Mouse (Mus musculus): ENCODE measurements around the gene Ajap1.

Gene Ajap1

GRCm38 (mm10) chr4:153458821-153459220, 23.8 kb downstream of the Ajap1 start:
- no peak for ATAC-seq (ENCODE audit: insufficient number of reproducible peaks, low FRiP score, low TSS enrichment)

GRCm38 (mm10) chr4:153453496-153453895, 29.1 kb downstream of the Ajap1 start:
- ATAC-seq (ENCODE audit: insufficient number of reproducible peaks, low FRiP score, low TSS enrichment), result no peak

- no peak for ATAC-seq (ENCODE audit: insufficient number of reproducible peaks, low FRiP score, low TSS enrichment)
Observed at GRCm38 (mm10) chr4:153451516-153451915, 31.1 kb downstream of the Ajap1 start.

- no peak for ATAC-seq (ENCODE audit: insufficient number of reproducible peaks, low FRiP score, low TSS enrichment)
Observed at GRCm38 (mm10) chr4:153442522-153442921, 40.1 kb downstream of the Ajap1 start.

- ATAC-seq (ENCODE audit: insufficient number of reproducible peaks, low FRiP score, low TSS enrichment), result no peak
Observed at GRCm38 (mm10) chr4:153439868-153440267, 42.7 kb downstream of the Ajap1 start.

- no peak for ATAC-seq (ENCODE audit: insufficient number of reproducible peaks, low FRiP score, low TSS enrichment)
Observed at GRCm38 (mm10) chr4:153439031-153439430, 43.6 kb downstream of the Ajap1 start.

- no peak for ATAC-seq (ENCODE audit: insufficient number of reproducible peaks, low FRiP score, low TSS enrichment)
Observed at GRCm38 (mm10) chr4:153437196-153437595, 45.4 kb downstream of the Ajap1 start.

GRCm38 (mm10) chr4:153435917-153436316, 46.7 kb downstream of the Ajap1 start:
- ATAC-seq (ENCODE audit: insufficient number of reproducible peaks, low FRiP score, low TSS enrichment), result no peak

- no peak for ATAC-seq (ENCODE audit: insufficient number of reproducible peaks, low FRiP score, low TSS enrichment)
Observed at GRCm38 (mm10) chr4:153429971-153430370, 52.6 kb downstream of the Ajap1 start.

GRCm38 (mm10) chr4:153425961-153426656, 56.5 kb downstream of the Ajap1 start:
- ATAC-seq (ENCODE audit: insufficient number of reproducible peaks, low FRiP score, low TSS enrichment), result no peak

- no peak for ATAC-seq (ENCODE audit: insufficient number of reproducible peaks, low FRiP score, low TSS enrichment)
Observed at GRCm38 (mm10) chr4:153424324-153424723, 58.3 kb downstream of the Ajap1 start.

GRCm38 (mm10) chr4:153417926-153418325, 64.7 kb downstream of the Ajap1 start:
- 0 out of 2 replicates have a peak, but pooled peaks have one; percentile 20 for ATAC-seq (ENCODE audit: insufficient number of reproducible peaks, low FRiP score, low TSS enrichment)

GRCm38 (mm10) chr4:153417164-153417896, 65.3 kb downstream of the Ajap1 start:
- no peak for ATAC-seq (ENCODE audit: insufficient number of reproducible peaks, low FRiP score, low TSS enrichment)

GRCm38 (mm10) chr4:153416111-153416510, 66.5 kb downstream of the Ajap1 start:
- ATAC-seq (ENCODE audit: insufficient number of reproducible peaks, low FRiP score, low TSS enrichment), result no peak

- ATAC-seq (ENCODE audit: insufficient number of reproducible peaks, low FRiP score, low TSS enrichment), result peak; percentile 82
Observed at GRCm38 (mm10) chr4:153398421-153398820, 84.2 kb downstream of the Ajap1 start.

- no peak for ATAC-seq (ENCODE audit: insufficient number of reproducible peaks, low FRiP score, low TSS enrichment)
Observed at GRCm38 (mm10) chr4:153387478-153387877, 95.1 kb downstream of the Ajap1 start.

- ATAC-seq (ENCODE audit: insufficient number of reproducible peaks, low FRiP score, low TSS enrichment), result no peak
Observed at GRCm38 (mm10) chr4:153381433-153381832, 101.2 kb downstream of the Ajap1 start.

- ATAC-seq (ENCODE audit: insufficient number of reproducible peaks, low FRiP score, low TSS enrichment), result peak; percentile 71
Observed at GRCm38 (mm10) chr4:153380885-153381284, 101.7 kb downstream of the Ajap1 start.

- no peak for ATAC-seq (ENCODE audit: insufficient number of reproducible peaks, low FRiP score, low TSS enrichment)
Observed at GRCm38 (mm10) chr4:153377981-153378380, 104.6 kb downstream of the Ajap1 start.

GRCm38 (mm10) chr4:153374233-153374632, 108.4 kb downstream of the Ajap1 start:
- no peak for ATAC-seq (ENCODE audit: insufficient number of reproducible peaks, low FRiP score, low TSS enrichment)

- no peak for ATAC-seq (ENCODE audit: insufficient number of reproducible peaks, low FRiP score, low TSS enrichment)
Observed at GRCm38 (mm10) chr4:153373125-153373524, 109.5 kb downstream of the Ajap1 start.
